Mouse (Mus musculus) G1E (cell line): Measurements from ENCODE around the gene Ddx51.

Experiments
- CTCF ChIP-seq: IDR thresholded peaks from 2 replicates; pipeline ENCODE4 v1.5.1; 2012; ENCODE audit warnings: low read depth, low read length, inconsistent platforms, mixed read lengths
- GATA2 ChIP-seq: IDR thresholded peaks from 2 replicates; pipeline ENCODE4 v1.6.1; 2012; ENCODE audit warnings: low read depth, low read length, inconsistent platforms, borderline replicate concordance

GRCm38 (mm10) chr5:110652719-110653648 lies at the start of gene Ddx51, which contains the start of gene Noc4l:
- TF ChIP-seq CTCF (no peak), GATA2 (no peak)
